Mouse (Mus musculus) embryo, embryonic 9.5 days (tissue): ENCODE data around the gene Slc35b2.
A peak's percentile ranks its signal among the peaks of the same experiment; 100 is the strongest.

Experiments used
- DNase-seq: peaks from one replicate; pipeline ENCODE4 v3.0.0-alpha.2; 2017; ENCODE audit errors: extremely low spot score

The Slc35b2 gene

GRCm38 (mm10) chr17:45563655-45564530, at the start of gene Slc35b2:
TSS of gene Slc35b2 (plus strand) at chr17:45563874.
- peak; percentile 94 for DNase-seq

DNA sequence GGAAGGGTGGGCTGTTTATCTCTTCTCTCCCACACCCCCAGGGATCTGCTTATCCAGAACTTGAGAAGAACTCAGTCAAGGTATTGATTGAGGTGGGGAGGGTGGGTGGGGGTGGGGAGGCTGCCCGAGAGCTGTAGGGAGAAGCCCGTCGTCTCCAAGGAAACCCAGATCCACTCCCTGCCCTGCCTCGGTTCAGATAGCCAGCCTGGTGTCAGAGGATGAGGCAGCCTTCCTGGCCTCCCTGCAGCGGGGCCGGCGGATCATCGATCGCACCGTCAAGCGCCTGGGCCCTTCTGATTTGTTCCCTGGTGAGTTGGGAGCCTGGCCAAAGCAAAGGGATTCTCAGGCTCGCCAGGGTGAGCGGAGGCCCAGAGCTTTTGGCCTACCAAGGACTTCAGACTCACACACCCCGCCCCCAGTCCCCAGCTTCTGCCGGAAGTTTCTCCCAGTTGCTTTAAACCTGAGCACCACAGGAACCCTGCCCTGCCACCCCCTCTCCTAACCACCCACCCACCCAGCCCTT, 48.4 kb upstream of the Slc35b2 start:
- no peak for DNase-seq

DNA sequence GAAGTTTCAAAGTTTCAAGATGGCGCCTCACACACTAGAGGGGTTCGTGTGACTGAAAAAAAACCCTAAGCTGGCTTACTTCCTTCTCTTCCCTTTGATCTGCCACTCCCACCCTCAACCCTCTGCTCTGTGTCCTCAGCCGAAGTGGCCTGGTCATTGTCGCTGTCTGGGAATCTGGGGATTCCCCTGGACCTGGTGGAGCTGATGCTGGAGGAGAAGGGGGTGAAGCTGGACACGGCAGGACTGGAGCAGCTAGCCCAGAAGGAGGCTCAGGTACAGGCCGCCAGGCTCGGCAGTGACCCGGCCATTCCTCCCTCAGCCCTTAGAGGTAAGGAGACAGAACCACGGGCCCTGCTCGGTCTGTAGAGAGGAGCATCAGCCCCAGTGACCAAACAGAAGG, 47.9 kb upstream of the Slc35b2 start:
- DNase-seq: no peak

- peak; percentile 72 for DNase-seq
These were observed 47.2 kb upstream of the Slc35b2 start for GRCm38 (mm10) chr17:45516488-45516887.

DNA sequence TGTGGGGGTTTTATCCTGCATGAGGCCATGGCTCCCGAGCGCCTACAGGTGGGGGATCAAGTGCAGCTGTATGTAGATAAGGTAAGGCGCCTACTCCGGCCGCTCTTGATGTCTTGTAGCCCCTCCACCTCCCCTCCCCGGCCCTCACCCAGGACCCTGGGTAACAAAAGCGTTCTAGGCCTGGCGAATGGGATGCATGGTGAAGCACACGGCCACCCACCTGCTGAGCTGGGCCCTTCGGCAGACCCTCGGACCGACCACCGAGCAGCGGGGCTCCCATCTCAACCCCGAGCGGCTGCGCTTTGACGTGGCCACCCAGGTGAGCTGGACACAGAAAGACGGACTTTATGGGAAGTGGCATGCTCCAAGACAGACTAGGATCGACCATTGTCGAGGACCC, 46.5 kb upstream of the Slc35b2 start:
- no peak for DNase-seq

DNA sequence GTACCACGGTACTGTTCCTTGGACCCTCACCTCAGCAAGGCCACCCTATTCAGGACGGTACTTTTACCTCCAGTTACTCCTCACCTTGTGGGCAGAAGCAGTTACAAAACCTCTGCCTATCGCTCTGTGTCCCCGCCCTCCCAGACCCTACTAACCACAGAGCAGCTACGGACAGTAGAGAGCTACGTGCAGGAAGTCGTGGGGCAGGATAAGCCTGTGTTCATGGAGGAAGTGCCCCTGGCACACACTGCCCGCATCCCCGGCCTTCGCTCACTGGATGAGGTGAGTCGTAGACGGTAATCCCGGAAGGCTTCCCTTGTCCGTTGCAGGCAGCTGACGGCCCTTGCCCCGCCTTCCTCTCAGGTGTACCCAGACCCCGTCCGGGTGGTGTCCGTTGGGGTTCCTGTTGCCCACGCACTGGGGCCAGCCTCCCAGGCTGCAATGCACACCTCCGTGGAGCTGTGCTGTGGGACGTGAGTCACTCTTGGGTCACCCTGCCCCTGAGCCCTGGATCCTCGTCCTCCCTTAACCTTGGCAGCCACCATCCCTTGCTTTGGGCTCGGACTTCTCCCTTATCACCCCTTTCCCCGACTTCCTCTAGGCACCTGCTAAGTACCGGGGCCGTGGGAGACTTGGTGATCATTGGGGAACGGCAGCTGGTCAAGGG, 46.0 kb upstream of the Slc35b2 start:
- DNase-seq: no peak

- DNase-seq: no peak
These were observed 44.8 kb upstream of the Slc35b2 start for GRCm38 (mm10) chr17:45518766-45519475.

- no peak for DNase-seq
These were observed 43.5 kb upstream of the Slc35b2 start for GRCm38 (mm10) chr17:45520136-45520535.

DNA sequence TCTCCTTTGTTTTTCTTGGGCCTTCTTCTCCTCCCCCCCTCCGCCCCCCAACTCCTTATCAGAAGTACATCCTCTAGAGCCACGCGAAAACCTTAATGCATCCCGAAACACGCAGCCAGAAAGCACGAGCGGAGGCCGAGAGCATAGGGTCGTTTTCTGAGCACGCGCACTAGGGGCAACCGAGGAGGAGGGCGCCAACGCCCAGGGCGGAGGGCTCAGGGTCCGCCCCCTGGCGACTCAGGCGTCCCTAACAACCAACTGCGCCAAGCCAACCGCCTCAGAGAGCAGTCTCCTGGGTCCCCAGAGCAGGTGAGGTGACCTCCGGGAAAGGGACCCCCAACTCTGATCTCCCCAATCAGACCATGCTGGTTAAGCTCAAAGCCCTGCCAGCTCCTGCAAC, 40.4 kb upstream of the Slc35b2 start, which contains the start of gene Tcte1:
Gene Tcte1 (plus strand): TSS at position 172 of the 400 bp plus-strand sequence.
- DNase-seq: peak; percentile 75

GRCm38 (mm10) chr17:45524961-45525360, 38.7 kb upstream of the Slc35b2 start:
- DNase-seq: no peak

GRCm38 (mm10) chr17:45526571-45526970, 37.1 kb upstream of the Slc35b2 start:
- no peak for DNase-seq

GRCm38 (mm10) chr17:45530346-45530782, 33.3 kb upstream of the Slc35b2 start:
- DNase-seq: no peak

DNA sequence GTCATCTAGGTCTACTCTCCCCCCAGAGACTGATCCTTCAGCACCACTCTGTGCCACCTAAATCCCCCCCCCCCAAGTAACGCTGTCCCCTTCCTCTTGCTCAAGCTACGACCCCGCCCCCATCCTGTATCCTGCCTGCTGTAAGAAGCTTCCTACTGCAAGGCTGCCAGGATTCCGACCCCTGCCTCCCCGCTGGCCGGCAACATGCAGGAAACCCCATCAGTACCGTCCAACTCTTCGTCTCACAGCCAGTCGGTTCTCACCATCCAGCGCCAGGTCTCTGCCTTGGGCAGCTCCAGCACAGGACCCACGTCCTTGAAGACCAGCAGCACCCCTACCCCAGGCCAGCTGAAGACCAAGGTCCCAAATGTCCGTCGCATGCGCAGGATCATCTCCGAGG, 30.8 kb upstream of the Slc35b2 start:
- no peak for DNase-seq

DNA sequence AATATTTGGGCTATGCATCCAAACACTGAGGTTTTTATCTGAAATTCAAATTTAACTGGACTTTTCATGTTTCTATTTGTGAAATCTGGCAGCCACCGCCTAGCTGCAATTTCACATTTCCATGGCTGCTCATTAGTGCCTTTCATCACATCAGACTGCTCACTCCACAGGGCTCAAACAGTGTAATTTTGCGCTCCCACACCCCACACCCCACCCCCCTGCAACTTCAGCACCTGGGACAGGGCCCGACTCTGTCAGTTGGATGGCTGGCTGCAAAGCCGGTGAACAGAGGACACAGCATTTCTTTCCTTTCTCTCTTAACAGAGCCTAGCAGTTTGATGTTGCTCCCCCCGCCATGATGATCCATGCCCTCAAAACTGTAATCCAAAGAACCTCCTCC, 27.4 kb upstream of the Slc35b2 start:
- peak; percentile 44 for DNase-seq

DNA sequence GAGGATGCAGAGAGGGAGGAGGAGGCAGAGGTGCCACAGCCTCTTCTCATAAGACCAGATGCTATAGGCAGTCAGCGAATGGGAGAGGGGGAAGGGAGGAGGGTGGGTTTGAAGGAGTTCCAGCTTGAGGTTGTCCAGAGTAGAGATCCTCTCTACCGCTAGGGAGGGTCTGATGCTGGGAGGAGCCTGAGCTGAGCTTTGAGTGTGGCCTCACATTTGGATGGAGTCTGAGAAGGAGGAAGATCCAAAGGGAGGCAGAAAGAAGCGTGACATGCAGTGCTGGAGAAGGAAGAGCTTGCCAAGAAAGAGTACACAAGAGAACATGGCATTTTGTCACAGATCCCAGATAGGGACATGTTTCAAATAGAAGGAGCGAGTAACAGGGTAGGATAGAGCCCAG, 25.3 kb upstream of the Slc35b2 start:
- no peak for DNase-seq

- no peak for DNase-seq
These were observed 24.0 kb upstream of the Slc35b2 start for GRCm38 (mm10) chr17:45539664-45540063.

- no peak for DNase-seq
These were observed 21.5 kb upstream of the Slc35b2 start for GRCm38 (mm10) chr17:45542129-45542528.

GRCm38 (mm10) chr17:45542705-45543104, 21.0 kb upstream of the Slc35b2 start:
- DNase-seq: no peak

DNA sequence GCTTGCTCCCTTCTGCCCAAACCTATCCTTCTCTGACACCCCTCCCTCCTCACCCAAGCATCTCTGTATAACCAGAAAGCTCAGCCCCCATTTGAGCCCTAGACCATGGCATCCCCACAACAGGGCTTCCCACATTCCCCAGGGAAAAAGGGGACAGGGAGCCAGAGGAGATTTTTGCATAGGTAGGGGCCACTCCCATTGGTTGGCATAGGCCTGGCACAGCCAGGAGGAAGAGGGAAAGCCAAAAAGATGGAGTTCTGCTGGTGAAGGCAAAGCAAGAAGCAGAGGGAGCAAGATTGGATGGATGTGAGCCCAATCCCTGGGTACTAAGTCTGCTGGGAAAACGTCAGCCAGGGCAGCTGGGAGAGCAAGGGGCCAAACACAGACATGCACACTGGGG, 20.6 kb upstream of the Slc35b2 start:
- DNase-seq: no peak

DNA sequence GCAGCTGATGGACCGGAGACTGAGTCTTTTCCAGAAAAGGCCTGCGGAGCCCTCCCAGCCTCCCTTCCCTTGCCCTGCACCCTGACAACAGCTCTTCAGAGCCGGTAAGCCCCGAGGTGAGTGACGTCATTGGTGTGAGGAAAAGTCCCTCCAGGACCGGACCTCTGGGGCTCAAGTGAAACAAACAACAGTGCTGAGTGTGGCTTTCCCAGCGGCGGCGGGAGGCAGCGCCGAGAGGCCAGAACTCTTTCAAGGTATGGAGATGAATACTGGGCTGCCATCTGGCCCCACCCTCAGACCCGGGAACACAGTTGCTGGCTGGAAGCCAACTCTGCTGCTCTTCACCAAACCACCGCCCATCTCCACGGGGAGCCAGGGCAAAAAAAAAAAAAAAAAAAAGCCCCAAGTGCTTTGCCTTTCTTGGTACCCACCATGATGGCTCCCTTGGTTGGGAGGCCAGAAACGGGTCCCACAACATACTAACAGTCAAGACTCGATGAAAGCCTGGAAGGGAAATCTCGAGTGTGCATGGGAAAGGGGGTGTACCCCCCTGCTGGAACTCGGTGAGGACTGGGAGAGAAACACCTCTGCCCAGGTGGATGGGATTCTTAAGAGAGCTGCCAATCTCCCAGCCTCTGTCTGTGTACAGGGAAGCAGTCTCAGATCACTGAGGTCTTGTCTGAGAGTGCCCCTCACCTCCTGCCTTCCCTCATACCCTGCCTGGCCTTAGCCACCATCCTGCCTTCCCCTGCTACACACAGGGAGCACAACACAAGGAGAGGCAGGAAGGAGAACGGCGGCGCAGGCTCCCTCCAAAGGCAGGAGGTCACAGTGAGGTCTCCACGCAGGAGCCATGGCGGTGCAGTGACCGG, 19.4 kb upstream of the Slc35b2 start:
- DNase-seq: no peak

DNA sequence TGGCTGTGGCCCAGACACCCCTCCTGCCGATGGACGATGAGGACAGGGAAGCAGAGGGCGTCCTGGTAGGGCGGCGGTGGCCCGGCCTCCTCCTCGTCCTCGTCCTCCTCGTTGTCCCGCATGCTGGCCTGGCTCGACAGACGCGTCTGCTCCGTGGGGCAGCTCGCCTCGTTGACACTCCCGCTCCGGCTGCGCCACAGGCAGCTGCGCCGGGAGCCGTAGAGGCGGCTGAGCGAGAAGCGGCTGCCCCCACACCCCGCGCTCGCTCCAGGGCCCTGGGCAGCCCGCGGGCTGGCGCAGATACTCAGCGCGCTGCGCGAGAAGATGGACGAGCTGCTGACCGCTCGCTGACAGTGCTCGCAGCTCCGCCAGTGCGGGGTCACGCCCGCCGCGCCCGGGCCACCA, 18.8 kb upstream of the Slc35b2 start:
- DNase-seq: peak; percentile 47
